Mouse (Mus musculus): ENCODE data around the gene Rab4a.

DNA sequence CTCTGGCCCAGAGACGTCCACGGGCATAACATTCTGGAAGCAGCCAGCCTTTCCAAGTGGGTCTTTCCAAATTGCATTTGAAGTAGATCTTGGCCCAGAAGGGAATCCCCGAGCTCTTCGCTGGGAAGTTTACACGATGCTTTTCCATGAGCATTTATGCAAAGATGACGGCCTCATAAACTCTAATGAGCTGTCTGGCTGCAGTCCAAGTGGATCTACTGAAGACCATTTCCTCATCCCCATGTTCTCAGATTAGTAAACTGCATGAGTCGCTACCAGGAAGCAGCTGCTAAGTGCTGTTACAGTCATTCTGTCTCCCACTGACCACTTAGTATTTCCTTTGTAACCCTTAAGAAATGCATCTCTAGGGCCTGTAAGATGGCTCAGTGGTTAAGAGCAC, 42.4 kb upstream of the Rab4a start:
- TF ChIP-seq CTCF (IDR thresholded peaks at IDR 0.05; ENCODE audit: insufficient read depth, low read depth, low read length) (no peak), POLR2A (IDR thresholded peaks at IDR 0.05; ENCODE audit: insufficient read depth, low read depth, low read length) (no peak)

All from olfactory bulb, adult 2 months (tissue).